Mouse (Mus musculus) testis, adult 2 months (tissue): ENCODE results near the gene Icosl.

Experiments
- CTCF ChIP-seq: fragments of 200-500 bp; IDR thresholded peaks from 2 replicates; pipeline ENCODE4 v1.5.1; 2012; ENCODE audit warnings: low read depth, mild to moderate bottlenecking, inconsistent platforms, low read length, moderate library complexity; ENCODE audit not compliant: control insufficient read depth, insufficient read depth, insufficient replicate concordance
- POLR2A ChIP-seq: fragments of 200-500 bp; IDR thresholded peaks from 2 replicates; pipeline ENCODE4 v1.6.1; 2012; ENCODE audit warnings: low read depth, mild to moderate bottlenecking, inconsistent platforms, low read length, moderate library complexity; ENCODE audit not compliant: control insufficient read depth

DNA sequence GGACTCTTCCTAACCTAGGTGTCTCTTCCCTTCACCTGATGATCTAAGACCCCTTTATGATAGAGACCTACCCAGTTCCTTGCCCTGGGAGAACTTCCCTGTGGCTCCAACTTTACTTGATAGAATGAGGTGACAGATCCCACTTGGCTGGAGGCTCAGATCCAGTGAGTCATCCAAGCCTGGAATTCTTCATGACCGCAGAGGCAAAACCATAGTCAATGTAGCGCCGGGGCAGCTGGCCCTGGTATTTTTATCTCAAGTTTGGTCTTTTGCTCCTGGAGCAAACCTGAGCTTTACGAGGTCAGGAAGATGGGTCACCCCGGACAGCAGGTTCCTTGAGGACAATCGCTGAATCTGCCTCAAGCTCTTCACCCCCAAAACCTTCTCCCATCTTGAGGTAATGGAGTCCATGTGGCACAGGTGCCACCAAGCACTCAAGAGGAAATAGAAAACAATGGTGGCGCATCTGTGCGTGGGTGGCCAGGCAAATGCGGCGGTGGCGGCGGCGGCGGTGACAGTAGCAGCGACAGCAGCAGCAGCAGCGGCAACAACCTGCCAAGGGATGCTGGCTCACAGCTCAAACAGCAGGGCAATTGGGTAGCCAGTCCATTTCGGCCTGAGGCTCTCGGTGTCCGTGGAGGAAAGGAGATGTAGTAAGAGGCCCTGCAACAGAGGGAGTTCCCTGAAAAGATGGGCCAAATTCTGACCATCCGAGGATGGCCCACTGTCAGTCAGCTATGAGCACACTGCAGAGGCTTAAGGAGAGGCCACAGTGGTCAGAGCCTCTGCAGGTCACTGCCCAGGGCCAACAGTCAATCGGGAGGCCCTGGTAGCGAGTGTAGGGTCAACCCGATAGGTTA is 23.0 kb downstream of the Icosl start:
- no peak for TF ChIP-seq CTCF
- TF ChIP-seq POLR2A: no peak
